Mouse (Mus musculus): ENCODE measurements around the gene Olfr1494.

DNA sequence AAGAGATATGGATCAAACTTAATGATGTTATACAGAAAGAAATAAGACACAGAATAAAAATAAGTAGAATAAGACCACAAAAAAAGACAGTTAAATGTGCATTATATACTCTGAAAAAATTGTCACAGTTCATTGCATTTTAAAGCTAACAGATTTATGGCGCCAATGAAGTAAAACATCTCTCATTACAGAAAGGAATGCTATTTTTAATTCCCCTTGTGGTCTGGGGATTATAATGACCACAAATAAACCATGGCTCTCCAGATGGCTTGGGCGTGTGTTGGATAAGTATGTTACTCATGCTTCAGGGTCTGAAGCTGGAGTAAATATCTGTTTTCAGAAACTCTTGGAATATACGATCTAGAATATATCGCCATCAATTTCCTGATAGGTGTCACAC lies at the start of gene Olfr1494:
- TF ChIP-seq CTCF (IDR thresholded peaks at IDR 0.05) = no peak
- TF ChIP-seq EP300 (IDR thresholded peaks at IDR 0.05) = no peak

Data from lung, postnatal 0 days (tissue).